Mouse (Mus musculus): ENCODE measurements around the gene Mapk14.
"Not testable (repeated sequence)": the region's sequence is repeated elsewhere in the genome, so short reads cannot be mapped to it uniquely, and the experiment has no call there.

Mapk14 gene

GRCm38 (mm10) chr17:28743916-28744315, 52.8 kb downstream of the Mapk14 start:
- DNase-seq = no peak

- no peak for DNase-seq
Measured at GRCm38 (mm10) chr17:28745773-28746172, 54.6 kb downstream of the Mapk14 start.

GRCm38 (mm10) chr17:28748001-28748400, 56.9 kb downstream of the Mapk14 start:
- DNase-seq = no peak

- no peak for DNase-seq
Measured at GRCm38 (mm10) chr17:28750580-28750979, 59.5 kb downstream of the Mapk14 start.

- DNase-seq = no peak
Measured at GRCm38 (mm10) chr17:28756447-28756846, 65.3 kb downstream of the Mapk14 start.

GRCm38 (mm10) chr17:28757470-28757869, 66.3 kb downstream of the Mapk14 start:
- DNase-seq = no peak

GRCm38 (mm10) chr17:28760736-28761312, 69.7 kb downstream of the Mapk14 start:
- DNase-seq = no peak

GRCm38 (mm10) chr17:28761871-28762270, 70.7 kb downstream of the Mapk14 start:
- peak; percentile 81 for DNase-seq

GRCm38 (mm10) chr17:28766203-28766602, 75.1 kb downstream of the Mapk14 start:
- no peak for DNase-seq

GRCm38 (mm10) chr17:28766781-28767515, 75.8 kb downstream of the Mapk14 start:
- no peak for DNase-seq

GRCm38 (mm10) chr17:28769121-28769874, 78.2 kb downstream of the Mapk14 start, which contains the start of gene Mapk13:
Mapk13 (plus strand) TSS chr17:28769297.
- peak; percentile 59 for DNase-seq

- DNase-seq = peak; percentile 28
Measured at GRCm38 (mm10) chr17:28769875-28770421, 78.8 kb downstream of the Mapk14 start.

GRCm38 (mm10) chr17:28771289-28771688, 80.2 kb downstream of the Mapk14 start:
- DNase-seq = no peak

- DNase-seq = not testable (repeated sequence)
Measured at GRCm38 (mm10) chr17:28774303-28774702, 83.2 kb downstream of the Mapk14 start.

- no peak for DNase-seq
Measured at GRCm38 (mm10) chr17:28775161-28775560, 84.0 kb downstream of the Mapk14 start.

- no peak for DNase-seq
Measured at GRCm38 (mm10) chr17:28776817-28777216, 85.7 kb downstream of the Mapk14 start.

GRCm38 (mm10) chr17:28777231-28778005, 86.3 kb downstream of the Mapk14 start:
- no peak for DNase-seq

GRCm38 (mm10) chr17:28779735-28780134, 88.6 kb downstream of the Mapk14 start:
- no peak for DNase-seq

GRCm38 (mm10) chr17:28780836-28781235, 89.7 kb downstream of the Mapk14 start:
- DNase-seq = no peak

- peak; percentile 38 for DNase-seq
Measured at GRCm38 (mm10) chr17:28781290-28782045, 90.3 kb downstream of the Mapk14 start.

- no peak for DNase-seq
Measured at GRCm38 (mm10) chr17:28785036-28785435, 93.9 kb downstream of the Mapk14 start.

GRCm38 (mm10) chr17:28787507-28787906, 96.4 kb downstream of the Mapk14 start:
- DNase-seq = no peak

Measured in kidney, postnatal 14 days (tissue).